Mouse (Mus musculus): ENCODE data around the gene Gm13275.
"Not testable (repeated sequence)": the region's sequence is repeated elsewhere in the genome, so short reads cannot be mapped to it uniquely, and the experiment has no call there.

The Gm13275 gene

DNA sequence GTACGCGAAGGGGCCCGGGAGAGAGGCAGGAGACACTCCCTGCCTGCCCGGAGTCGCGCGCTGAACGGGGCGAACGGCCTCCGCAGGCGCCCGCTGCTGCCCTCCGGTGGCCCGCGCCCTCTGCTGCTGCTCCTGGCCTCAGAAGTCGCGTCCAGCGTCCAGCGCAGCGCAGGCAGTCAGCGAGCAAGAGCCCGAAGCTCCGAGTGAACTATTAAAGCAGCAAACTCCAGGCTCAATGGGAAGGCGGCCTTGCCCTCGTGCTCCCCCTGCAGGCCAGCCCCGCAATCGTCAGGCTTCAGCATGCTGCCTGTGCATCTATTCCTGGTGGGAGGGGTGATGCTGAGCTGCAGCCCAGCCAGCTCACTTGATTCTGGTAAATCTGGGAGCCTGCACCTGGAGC, 2.8 kb downstream of the Gm13275 start, which contains the start of gene Gm13279:
Gene Gm13279, plus strand, starts transcription at position 301 of the 400 bp plus-strand sequence.
- not testable (repeated sequence) for DNase-seq (ENCODE audit: low spot score)

DNA sequence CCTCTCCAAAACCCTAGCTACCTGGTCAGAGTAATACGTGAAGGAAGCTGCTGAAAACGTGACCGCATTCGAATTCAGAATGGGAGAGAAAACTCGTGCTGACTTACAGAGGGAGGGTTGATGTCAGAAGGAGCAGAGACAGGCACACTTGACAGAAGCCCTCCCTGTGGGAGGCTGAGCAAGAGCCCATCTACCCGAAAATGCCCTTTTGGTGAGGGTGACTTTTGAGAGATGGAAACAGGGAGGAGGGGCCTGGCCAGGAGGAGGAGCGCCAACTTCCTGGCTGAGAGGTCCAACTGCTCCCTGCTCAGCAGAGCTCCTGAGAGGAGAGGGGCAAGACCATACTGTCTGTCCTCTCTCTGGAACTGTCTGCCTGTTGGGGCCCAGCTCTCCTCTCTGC, 5.1 kb downstream of the Gm13275 start, which contains the start of gene Gm13285:
Gene Gm13285, plus strand, starts transcription at position 301 of the 400 bp plus-strand sequence.
- not testable (repeated sequence) for DNase-seq (ENCODE audit: low spot score)

DNA sequence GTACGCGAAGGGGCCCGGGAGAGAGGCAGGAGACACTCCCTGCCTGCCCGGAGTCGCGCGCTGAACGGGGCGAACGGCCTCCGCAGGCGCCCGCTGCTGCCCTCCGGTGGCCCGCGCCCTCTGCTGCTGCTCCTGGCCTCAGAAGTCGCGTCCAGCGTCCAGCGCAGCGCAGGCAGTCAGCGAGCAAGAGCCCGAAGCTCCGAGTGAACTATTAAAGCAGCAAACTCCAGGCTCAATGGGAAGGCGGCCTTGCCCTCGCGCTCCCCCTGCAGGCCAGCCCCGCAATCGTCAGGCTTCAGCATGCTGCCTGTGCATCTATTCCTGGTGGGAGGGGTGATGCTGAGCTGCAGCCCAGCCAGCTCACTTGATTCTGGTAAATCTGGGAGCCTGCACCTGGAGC, 8.7 kb downstream of the Gm13275 start, which contains the start of gene Gm13287:
Gene Gm13287, plus strand, starts transcription at position 301 of the 400 bp plus-strand sequence.
- not testable (repeated sequence) for DNase-seq (ENCODE audit: low spot score)

DNA sequence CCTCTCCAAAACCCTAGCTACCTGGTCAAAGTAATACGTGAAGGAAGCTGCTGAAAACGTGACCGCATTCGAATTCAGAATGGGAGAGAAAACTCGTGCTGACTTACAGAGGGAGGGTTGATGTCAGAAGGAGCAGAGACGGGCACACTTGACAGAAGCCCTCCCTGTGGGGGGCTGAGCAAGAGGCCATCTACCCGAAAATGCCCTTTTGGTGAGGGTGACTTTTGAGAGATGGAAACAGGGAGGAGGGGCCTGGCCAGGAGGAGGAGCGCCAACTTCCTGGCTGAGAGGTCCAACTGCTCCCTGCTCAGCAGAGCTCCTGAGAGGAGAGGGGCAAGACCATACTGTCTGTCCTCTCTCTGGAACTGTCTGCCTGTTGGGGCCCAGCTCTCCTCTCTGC, 10.9 kb downstream of the Gm13275 start, which contains the start of gene Gm13288:
Gene Gm13288, plus strand, starts transcription at position 301 of the 400 bp plus-strand sequence.
- not testable (repeated sequence) for DNase-seq (ENCODE audit: low spot score)

DNA sequence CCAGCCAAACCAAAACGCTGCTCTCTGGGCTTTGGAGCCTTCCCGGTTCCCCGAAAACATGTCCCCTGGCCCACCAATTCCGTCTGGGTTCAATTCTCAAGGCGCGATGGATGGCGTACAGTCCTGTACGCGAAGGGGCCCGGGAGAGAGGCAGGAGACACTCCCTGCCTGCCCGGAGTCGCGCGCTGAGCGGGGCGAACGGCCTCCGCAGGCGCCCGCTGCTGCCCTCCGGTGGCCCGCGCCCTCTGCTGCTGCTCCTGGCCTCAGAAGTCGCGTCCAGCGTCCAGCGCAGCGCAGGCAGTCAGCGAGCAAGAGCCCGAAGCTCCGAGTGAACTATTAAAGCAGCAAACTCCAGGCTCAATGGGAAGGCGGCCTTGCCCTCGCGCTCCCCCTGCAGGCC, 11.5 kb downstream of the Gm13275 start:
- not testable (repeated sequence) for DNase-seq (ENCODE audit: low spot score)

DNA sequence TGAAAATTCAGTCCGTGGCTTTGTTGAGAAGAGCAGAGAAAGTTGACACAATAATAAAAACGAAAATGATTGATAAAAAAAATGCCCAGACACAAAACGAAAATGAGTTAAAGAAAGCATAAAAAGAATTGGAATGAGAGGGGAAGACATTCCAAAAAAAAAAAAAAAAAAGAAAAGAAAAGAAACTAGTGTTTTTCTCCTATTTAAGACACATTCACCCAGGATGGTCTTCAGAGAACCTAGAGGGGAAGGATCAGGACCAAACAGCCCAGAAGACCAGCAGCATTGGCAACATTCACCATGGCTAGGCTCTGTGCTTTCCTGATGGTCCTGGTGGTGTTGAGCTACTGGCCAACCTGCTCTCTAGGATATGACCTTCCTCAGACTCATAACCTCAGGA, 21.6 kb downstream of the Gm13275 start, which contains the start of gene Ifna7:
Gene Ifna7, plus strand, starts transcription at position 301 of the 400 bp plus-strand sequence.
- no peak for DNase-seq (ENCODE audit: low spot score)

DNA sequence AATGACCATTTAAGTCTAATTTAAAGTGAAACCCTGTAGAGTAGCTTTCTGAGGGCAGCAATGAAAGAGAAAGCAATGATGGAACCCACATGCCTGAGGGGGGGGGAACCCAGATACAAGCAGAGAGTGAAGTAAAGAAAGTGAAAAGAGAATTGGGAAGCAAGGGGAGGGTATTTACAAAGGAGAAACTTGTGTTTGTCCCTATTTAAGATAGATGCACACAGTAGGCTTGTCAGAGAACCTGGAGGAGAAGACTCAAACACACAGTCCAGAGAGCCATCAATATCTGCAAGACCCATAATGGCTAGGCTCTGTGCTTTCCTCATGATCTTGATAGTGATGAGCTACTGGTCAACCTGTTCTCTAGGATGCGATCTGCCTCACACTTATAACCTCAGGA, 25.4 kb downstream of the Gm13275 start, which contains the start of gene Ifna11:
Gene Ifna11, plus strand, starts transcription at position 301 of the 400 bp plus-strand sequence.
- DNase-seq (ENCODE audit: low spot score): no peak

DNA sequence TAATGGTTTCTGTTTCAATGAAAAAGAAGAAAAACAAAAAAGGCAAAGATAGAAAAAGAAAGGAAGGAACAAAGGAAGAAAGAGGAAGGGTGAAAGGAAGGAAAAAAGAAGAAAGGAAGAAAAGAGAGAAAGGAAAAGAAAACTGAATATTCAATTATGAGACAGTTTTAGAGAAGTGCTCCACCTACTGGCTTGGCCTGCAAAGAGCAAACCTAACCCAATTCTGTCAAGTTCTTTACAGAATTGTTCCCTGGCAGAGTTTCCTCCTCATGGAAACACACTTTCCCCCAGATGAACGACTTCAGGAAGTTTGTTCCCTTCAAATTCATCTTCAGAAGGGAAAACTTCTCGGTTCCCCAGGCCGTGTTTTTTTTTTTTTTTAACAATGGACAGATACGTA, 28.7 kb downstream of the Gm13275 start:
- DNase-seq (ENCODE audit: low spot score): no peak

DNA sequence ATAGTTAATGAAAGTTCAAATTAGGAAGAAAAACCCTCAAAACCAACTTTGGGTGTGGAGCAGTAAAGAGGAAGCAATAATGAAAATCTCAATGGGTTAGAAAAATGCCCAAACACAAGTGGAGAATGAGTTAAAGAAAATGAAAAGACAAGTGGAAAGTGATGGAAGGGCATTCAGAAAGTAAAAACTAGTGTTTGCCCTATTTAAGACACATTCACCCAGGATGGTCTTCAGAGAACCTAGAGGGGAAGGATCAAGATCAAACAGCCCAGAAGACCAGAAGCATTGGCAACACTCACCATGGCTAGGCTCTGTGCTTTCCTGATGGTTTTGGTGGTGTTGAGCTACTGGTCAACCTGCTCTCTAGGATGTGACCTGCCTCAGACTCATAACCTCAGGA, 32.8 kb downstream of the Gm13275 start, which contains the start of gene Ifna6:
Gene Ifna6, plus strand, starts transcription at position 301 of the 400 bp plus-strand sequence.
- DNase-seq (ENCODE audit: low spot score): not testable (repeated sequence)

DNA sequence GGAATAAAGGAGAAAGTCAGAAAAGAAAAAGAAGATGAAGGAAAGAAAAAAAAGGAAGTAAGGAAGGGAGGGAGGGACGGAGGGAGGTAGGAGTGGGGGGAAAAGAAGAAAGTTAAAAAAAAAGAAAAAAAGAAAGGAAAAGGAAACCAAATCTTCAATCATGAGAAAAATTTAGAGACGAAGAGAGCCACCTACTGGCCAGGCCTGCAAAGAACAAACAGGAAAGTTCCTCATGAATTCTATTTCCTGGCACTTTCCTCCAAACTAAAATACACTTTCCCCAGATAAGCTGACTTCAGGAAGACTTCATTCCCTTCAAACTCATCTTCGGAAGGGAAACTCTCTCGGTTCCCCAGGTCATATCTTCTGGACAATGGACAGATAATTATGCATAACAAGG, 36.2 kb downstream of the Gm13275 start:
- DNase-seq (ENCODE audit: low spot score): no peak

DNA sequence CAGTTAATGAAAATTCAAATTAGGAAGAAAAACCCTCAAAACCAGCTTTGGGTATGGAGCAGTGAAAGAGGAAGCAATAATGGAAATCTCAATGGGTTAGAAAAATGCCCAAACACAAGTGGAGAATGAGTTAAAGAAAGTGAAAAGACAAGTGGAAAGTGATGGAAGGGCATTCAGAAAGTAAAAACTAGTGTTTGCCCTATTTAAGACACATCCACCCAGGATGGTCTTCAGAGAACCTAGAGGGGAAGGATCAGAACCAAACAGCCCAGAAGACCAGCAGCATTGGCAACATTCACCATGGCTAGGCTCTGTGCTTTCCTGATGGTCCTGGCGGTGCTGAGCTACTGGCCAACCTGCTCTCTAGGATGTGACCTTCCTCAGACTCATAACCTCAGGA, 40.9 kb downstream of the Gm13275 start, which contains the start of gene Ifna5:
Gene Ifna5, plus strand, starts transcription at position 301 of the 400 bp plus-strand sequence.
- DNase-seq (ENCODE audit: low spot score): not testable (repeated sequence)

DNA sequence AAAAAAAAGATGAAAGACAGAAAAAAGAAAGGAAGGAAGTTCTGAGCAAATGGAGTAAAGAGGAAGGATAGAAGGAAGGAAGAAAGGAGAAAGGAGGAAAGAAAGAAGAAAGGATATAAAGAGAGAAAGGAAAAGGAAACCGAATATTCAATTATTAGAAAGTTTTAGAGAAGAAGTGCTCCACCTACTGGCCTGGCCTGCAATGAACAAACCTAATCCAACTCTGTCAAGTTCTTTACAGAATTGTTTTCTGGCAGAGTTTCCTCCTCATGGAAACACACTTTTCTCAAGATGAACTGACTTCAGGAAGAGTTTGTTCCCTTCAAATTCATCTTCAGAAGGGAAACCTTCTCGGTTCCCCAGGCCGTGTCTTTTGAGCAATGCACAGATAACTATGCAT, 44.5 kb downstream of the Gm13275 start:
- DNase-seq (ENCODE audit: low spot score): no peak

DNA sequence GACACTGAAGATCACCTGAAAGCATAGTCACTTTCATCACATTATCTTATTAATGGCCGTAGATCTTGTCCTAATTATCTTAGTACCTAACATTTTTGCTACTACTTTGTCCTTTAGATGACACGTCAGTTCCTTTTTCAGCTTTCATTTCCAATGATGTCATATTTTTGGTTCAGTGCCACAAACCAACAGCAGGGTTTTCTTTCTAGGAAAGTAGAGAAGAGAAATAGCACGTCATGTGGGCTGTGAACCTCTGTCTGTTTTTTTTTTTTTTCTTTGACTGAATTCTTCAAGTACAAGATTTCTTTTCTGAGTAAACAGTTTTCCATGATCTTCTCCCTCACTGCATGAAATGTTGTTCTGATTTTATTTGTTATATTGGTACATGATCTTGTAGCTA, 45.8 kb downstream of the Gm13275 start:
- DNase-seq (ENCODE audit: low spot score): no peak

DNA sequence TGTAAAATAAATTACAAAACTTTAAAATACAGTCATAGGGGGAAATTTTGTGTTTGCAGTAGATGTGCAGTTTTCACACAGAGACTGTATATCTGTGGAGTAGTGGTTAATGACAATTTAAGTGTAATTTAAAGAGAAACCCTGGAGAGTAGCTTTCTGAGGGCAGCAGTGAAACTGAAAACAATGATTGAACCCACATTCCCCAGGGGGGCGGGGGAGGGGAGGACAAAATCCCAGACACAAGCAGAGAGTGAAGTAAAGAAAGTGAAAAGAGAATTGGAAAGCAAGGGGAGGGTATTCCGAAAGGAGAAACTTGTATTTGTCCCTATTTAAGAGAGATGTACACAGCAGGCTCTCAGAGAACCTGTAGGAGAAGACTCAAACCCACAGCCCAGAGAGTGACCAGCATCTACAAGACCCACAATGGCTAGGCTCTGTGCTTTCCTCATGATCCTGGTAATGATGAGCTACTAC, 47.2 kb downstream of the Gm13275 start, which contains the start of gene Ifna4:
Gene Ifna4, plus strand, starts transcription at position 424 of the 474 bp plus-strand sequence.
- DNase-seq (ENCODE audit: low spot score): no peak

Data from testis, postnatal 14 days (tissue).